Mouse (Mus musculus): ENCODE data around the gene Rpl23.

DNA sequence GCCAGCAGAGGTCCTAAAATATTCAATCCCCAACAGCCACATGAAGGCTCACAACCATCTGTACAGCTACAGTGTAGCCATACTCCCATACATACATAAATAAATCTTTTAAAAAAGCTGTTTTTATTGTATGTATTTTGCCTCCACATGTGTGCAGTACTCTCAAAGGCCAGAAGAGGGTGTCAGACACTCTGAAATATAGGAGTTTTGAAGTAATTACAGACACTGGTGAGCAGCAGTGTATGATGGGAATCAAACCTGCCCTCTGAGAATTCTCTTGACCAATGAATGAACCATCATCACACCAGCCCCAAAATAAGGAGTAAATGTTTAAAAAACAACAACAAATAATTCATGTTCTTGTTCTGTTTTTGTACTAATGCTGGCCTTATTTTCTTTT, 20.6 kb downstream of the Rpl23 start:
- TF ChIP-seq POLR2A (IDR thresholded peaks at IDR 0.05; ENCODE audit: control insufficient read depth, low read depth, low read length) (no peak), CTCF (IDR thresholded peaks at IDR 0.05; ENCODE audit: control insufficient read depth, insufficient read depth, insufficient replicate concordance, low read depth, low read length) (no peak)

Measured in testis, adult 2 months (tissue).